Mouse (Mus musculus) layer of hippocampus, adult 18-20 months (tissue): ENCODE results near the gene Galnt10. TPM values are rescaled to one million over a fixed set of nuclear protein-coding genes. Genes with fewer than 3 reads are reported as not detected.
A peak's percentile ranks its signal among the peaks of the same experiment; 100 is the strongest.

ENCODE experiments used
- DNase-seq, 2 experiments: peaks; one replicate each; pipeline ENCODE4 v3.0.0; 2022; ENCODE audit warnings: low spot score in 2 of 2
- long read RNA-seq: library from polyadenylated mRNA; stranded (forward); transcript quantifications from one replicate; pipeline ENCODE4 v2.0.0, GENCODE M21; 2021
- total RNA-seq, 2 experiments: library from RNA; stranded (reverse); gene quantifications; 2 replicates each; pipeline ENCODE4 v1.2.3; 2021

Gene Galnt10
- 1 to 10 TPM; 6.1 to 7.0 TPM for total RNA-seq
- long read RNA-seq, full-length matches to known transcripts, result 8 of 15 reads
- long read RNA-seq, partial matches to known transcripts, result 1 of 15 reads
- long read RNA-seq, other reads (novel, unspliced or antisense), result 6 of 15 reads

DNA sequence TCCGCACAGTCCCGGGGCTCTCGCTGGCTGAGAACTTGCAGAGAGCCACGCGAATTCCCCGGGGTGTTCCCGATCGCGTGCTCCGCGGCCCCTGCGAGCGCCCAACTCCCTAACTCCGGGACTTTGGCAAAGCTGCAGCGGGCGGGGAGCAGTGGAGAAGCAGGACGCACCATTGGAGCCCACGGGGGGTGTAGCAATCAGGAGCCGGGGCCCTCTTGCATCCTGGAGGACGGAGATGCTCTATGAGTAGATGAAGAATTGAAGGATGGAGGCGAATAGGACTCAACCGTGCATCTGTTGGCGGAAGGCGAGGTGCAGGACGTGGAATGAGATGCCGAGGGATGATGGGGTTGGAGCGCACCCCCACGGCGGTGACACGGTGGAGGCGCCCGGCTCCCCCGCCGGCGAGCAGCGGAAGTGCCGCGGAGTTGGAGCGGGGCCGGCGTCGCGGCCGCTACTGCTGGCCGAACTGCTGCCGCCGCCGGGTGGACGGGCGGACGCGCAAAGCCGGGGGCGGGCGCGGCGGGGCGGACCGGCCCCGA lies at the start of gene Galnt10:
Gene Galnt10 (plus strand): TSS at position 425 of the 542 bp plus-strand sequence.
- DNase-seq, result peak; percentile 77 to 85

DNA sequence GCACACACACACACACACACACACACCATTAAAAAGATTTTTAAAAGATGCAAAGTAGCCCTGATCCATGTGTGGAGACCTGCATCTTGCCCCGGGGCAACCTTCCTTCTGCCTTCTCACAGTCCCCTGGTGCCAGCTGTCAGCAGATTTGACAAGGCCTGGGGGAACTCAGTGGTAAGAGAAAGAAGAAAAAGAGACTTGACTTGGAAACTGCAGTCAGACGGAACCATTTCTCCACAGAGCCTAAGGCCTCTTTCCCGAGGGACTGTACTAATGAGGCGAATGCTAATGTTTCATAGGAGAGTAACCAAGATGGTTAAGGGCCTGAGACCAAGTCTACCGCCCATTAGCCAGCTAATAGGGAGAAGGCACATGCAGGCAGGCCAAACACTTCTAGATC lies 49.3 kb upstream of the Galnt10 start:
- no peak for DNase-seq

DNA sequence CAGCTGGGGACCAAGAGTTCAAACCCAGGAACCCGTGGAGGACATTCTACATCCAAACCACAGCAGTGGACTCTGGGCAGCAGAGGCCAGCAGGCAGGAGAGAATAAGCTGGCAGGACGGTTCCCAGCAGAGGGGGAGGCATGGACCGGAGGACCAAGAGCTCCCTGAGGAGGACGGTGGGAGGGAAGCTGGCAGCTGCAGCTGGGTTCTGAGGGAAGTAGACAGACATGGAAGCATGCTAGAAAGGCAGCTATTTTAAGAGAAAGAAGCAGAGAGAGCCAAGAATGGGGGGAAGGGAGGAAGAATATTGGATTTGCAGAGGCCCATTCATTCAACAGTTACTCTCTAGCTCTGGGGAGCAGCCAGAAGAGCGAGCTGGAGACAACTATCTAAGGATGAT lies 47.1 kb upstream of the Galnt10 start:
- peak; percentile 7 to 38 for DNase-seq

DNA sequence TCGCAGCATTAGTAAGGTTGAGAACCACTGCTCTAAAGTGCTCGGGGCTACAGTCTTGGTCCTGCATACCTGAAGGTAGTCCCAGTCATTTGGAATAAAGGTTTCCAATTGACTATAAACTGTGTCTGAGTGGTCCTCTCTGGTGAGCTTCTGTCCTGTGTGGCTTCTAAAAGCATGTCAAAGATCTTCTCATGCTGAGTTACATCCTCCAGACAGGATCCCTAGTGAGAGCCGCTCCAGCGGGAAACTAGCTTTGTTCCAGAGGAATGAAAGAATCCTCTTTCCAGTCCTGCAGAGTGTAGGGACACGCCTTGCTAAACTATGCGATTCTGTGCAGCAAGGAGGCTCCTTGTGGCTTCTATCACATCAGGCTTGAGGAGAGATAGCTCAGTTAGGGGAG lies 45.9 kb upstream of the Galnt10 start:
- no peak for DNase-seq

DNA sequence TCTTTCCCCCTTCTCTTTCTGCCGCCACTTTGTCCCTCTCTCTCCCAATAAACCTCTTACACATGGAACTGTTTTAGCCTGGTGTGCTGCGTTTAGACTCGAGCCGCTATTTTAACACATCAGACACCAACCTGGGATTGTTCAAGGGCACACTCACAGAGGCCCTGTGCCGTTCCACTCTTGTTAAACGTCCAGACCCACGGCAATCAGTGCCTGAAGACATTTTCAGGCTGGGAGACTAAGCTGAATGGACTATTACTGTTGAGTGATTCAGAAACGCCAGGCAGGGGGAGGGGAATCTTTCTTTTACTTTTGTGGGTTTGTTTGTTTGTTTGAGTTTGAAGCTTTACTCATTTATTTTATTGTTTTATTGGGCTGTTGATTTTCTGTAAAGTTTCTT lies 45.1 kb upstream of the Galnt10 start:
- DNase-seq, result no peak

DNA sequence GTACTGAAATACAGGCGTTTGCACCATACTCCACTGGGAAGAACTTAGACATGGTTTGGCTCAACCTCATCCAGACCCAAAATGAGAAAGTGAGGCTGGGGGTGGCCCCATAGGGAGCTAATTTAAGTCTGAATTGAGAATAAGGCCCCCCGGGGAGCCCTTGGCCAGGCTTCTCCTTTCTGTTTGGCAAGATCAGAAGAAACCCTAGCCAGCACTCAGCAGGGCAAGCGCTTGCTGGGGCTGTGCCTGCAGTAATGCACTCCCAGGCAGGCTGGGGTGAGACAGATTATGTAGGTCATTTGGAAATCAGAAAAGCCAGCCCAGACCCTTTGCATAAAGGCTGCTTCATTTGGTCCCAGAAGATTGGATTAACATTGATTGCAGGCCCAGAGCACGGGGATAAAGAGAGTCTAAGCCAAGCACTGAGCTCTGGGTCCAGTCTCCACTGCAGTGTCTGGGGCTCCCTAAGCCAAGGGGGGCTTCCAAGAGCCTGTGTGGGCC lies 44.6 kb upstream of the Galnt10 start:
- peak; percentile 37 to 57 for DNase-seq

DNA sequence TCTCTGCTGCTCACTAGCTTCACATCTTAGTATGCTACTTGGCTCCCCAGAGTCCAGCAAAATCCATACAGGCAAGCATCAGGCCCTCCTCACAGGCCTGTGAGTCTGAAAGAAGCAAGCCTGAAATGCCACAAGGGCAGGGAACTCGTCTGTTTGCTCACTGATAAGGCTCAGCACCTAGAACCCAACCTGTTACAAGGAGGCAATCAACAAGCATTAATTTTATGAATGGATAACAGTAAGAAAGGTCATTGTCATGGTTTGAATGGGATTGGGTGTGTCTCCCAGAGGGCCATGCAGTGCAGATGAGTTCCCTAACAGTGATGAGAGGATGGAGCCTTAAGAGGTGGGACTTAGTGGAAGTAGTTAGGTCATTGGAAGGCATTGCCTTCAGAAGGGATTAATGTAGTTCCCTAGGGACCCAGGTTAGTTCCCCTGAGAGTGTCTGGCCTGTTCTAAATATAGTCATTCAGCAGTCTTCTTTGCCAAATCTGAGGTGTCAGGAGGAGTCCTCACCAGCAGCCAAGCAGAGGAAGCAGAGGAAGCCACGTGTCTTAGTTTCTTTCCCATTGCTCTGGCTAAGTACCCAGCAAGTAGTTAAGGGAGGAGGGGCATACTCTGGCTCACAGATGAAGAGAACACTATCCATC lies 43.3 kb upstream of the Galnt10 start:
- DNase-seq, result no peak

DNA sequence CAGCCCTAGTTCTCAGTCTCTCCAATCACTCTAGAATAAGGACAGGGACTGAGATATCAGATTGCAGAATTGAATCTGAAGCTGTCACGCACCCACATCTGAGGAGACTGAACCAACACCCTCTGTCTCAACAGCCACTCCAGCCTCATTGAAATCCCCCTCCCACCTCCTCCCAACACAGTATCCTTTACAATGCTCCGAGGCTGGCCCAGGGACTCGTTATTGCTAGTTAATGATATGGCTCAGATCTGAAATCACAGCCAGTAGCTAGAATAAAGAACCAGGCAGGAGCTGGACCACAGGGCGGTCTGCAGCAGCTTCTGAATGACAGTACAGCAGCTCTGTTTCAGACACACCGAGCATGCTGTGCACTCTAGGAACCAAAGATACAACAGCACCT lies 40.2 kb upstream of the Galnt10 start:
- no peak for DNase-seq

DNA sequence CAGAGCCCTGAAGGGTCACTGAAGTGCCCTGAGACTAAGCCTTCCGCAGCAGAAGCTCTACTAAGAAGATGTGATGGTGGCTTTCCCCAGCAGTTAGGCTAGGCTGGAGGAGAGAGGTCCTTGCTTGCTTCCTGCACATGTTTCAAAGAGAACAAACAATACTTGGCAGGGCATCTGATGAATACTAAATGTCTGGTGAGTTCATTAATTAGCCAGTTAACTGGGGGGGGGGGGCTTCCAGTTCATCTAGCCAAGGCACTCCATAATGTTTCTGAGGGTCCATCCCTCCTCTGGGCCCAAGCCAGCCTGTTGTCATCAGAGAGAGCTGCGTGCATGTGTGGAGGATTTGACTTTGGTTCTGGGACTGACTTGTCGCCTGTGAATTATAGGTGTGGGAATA lies 39.6 kb upstream of the Galnt10 start:
- no peak for DNase-seq

DNA sequence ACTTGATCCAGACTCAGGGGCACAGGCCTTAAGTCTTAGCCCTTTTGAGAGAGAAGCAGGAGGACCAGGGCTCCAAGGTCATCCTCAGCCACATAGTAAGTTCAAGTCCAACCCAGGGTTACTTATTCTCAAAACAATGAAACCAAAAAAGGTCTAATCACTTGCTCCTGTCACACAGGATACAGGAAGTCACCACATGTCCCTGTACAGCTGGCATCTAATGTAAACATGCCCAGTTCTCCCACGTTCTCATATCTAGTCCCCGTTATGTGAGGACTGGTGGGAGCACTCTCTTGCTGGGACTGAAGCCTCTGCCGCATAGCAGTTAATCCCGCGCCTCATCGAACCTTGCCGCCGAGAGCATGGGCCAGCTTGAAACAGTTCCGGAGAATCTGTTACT lies 30.7 kb upstream of the Galnt10 start:
- DNase-seq, result no peak

DNA sequence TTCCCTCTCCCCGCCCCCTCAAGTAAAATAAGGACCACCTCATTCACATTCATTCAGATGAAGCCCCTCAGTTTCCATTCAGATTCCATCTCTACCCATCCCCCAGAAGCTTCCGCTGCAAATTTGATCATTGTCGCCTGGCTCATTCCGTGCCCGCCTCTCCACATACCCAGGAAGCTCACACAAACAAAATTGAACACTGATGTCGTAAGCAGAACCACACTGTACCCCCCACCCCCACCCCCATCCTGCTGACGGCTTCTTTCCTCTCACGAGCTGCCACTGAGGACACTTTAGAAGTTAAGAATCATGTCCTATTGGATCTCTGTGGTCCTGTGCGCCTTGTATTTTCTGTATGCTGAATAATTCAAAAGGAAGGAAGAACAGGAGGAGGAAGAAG lies 30.0 kb upstream of the Galnt10 start:
- DNase-seq, result no peak

DNA sequence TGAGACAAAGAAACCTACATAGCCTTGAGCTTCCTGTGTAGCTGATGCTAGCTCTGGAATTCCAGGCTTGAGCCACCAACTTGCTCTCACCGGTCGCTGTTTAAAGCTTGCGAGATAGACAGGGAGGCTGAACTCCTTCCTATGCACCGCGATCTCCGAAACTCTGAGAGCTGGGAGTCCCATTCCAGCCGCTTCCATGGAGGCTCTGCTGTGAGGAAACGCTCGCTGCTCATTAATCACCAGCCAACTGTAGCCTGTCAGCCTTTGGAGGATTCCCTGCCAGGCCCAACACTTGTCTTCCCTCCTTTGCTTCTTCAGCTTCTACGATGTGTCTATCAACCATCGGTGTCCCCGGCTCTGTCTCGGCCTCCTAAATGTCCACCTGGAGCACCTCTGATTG lies 29.4 kb upstream of the Galnt10 start:
- no peak for DNase-seq

DNA sequence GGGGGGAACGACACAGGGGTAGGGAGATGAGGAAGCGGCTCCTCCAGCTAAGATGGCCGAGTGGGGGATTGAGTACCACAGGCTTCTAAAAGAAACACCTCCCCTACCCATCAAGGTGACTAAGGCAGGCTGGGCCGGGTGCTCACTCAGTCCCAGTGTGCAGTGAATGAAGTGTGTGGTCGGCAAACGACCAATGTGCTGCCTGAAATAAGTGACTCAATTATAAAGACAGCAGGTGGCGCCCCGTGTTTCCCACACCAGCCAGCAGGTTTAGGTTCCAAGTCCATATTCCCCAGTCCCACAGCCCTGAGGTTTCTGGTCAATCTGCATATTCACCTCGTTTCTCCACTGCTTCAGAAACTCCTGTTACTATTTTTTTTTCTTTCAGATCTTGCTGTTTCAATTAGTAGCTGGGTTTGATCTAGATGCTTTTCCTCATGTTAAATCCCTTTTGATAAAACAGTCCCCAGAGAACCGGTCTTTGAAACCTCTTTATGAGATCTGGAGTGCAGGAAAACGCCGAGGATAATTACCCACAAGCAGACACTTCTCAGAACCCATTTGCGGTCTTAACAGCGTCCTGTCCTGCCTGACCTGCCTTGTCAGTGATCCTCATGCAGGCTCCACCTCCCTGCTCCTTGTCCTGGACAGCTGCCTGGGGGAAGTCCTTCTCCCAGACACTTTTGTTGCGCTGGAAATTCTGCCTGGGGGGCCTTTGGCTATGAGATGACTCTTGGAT lies 27.5 kb upstream of the Galnt10 start:
- DNase-seq, result peak in 1 of 2 experiments; percentile 58

DNA sequence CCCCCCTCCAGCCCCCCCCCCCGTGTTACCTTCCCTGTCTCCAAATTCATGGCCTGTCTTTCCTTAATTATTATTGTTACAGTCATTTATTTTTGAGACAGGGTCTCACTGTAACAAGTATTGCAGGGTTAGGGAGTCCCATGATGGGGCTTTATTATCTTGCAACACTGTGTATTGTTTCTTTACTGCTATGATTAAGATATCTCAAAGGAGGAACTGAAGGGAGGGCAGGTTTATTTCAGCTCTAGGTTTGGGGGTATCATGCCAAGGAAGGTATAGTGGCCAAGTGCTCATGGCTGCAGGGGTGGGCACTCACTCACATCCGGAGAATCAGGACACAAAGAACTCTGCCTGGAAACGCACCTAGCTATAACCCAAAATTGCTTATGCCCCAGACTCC lies 23.8 kb upstream of the Galnt10 start:
- DNase-seq, result no peak

DNA sequence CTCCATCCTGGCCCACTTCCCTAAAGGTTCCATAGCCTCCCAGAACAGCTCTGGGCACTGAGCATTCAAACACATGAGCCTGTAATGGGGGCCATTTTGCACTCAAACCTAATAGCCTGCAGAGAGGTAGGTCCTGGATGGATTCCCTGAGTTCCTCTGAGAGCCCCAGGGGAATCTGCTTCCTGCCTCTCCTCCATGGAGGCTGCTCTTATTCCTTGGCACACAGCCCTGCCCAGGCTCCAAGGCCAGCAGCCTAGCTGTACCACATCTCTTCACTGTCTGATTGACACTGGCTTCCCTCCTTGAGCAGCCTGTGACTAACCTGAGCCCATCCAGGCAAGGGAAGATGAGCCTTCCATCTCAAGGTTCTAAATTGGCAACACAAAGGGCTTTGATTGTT lies 23.4 kb upstream of the Galnt10 start:
- DNase-seq, result no peak

DNA sequence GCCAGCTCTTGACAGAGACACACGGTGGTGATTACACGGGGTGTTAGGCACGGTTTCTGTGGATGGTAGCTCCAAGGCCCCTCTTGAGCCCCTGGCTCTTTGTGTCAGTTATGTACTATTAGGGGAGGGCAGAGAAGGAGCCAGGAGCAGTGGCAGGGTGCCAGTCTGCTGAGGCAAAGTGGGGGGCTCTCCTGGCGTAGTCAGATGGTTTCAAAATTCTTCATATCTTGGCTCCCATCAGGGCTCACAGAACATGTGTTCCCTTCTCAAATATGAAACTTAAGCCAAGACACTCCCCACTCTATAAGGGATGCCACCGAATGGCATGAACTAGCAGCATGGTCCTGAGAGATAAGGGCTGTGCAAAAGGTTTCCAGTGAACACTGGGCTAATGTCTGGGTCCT lies 20.8 kb upstream of the Galnt10 start:
- DNase-seq, result peak in 1 of 2 experiments; percentile 17

DNA sequence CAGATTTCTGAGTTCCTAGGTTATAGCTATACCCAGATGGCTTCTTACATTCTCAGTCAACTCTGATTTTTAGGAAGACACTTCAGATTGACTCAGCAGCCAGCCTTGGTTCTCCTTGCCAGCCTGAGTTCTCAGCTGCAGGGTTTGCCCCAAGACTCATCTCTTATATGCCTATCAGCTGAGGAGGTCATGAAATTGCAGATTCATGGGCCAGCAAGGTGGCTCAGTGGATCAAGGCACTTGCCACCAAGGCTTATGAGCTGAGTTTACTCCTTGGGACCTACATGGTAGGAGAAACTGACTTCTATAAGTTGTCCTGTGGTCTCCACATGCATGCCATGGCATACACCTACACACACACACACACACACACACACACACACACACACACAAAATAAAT lies 19.8 kb upstream of the Galnt10 start:
- no peak for DNase-seq

DNA sequence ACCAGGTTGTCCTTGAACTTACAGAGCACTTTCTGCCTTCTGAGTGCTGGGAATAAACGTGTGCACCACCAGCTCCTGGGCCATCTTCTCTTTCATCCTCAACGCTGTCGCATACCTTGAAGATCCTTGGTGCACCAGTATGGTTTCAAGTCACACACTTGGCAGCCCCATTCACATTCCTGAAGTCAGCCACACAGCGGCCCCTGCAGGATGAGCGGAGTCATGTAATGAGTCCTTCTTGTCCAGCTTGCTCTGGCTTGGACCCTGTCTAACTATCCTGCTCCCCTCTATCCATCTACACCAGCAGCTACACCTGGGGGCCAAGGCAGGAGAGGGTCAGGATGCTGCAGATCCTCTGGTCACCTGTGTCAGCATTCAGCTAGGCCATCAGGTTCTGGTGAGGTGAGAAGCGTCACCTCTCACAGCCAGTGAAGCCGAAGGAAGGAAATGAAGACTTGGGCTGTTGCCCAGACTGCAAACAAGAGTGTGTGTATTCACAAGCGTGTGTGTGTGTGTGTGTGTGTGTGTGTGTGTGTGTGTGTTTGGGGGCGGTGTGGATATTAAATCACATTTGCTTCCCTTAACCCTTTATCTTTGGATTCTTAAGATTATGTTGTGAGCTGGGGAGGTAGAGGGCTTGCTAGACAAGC lies 18.0 kb upstream of the Galnt10 start:
- no peak for DNase-seq

DNA sequence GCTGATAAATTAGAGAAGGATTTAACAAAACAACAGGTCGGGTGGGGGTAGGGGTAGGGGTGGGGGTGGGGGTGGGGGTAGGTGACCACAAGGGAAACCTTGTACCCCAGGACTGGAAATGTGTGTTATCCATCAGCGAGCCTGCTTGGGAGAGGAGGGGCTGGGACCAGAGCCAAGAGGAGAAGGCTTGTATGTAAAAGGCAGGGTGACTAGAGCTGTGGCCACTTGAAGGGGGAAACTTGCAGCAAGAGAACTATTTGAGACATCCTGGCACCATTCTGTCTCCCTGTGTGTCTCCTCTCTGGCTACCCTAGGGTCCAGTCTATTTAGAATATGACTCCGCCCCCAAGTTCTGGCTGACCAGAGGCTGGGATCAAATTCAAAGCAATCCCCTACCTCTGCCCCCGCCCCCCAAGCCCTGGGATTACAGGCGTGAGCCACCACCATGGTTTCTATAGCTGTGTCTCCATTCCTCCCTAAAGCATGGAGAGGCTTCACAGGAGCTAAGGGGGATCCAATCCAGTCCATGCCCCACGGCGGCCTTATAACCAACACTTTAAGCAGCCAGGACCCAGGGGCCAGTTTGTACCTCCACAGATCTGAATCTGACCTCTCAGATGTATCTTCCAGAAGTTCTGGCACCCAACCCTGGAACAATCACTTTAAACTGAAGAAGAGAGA lies 13.3 kb upstream of the Galnt10 start:
- no peak for DNase-seq

DNA sequence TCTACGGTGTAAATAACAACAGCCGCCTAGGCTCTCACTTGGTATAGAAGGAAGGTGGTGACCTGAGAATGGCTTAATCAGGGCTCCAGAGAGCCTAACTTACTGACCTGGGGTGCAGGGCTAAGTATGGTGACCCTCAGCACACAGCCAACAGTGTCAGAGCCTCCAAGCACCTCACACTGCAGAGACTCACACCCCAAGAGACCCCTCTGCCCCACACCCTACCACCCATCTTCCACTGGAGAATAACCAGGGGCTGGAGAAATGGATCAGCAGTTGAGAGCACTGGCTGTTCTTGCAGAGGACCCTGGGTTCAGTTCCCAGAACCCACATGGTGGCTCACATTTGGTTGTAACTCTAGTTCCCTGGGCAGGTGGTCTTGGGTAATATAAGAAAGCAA lies 12.2 kb upstream of the Galnt10 start:
- no peak for DNase-seq

DNA sequence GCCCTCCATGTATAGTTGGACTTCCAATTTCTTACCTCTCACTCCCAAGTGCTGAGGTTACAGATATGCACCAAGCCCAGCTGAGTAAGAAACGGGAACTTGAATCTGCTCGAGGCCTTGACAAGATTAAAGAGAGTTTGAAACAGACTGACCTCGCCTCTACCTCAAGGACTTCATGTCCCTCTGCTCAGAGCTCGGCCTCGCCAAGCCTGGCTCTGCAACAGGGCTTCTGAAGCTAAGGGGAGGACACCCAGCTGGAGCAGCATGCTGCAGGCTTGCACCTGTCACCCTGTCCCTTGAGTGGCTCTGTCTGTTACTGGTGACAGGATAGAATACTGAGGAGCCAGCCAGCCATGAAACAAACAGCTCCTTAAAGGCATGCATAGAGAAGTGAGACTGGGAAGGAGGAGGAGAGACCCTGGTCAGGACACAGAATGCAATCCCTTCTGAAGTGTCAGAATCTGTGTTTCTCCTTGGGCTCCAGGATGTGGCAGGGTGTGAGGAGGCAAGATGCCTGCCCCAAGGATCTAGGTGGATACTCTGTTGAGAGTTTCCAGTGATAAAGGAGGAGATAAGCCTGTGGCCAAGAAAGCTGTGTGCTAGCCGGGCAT lies 11.2 kb upstream of the Galnt10 start:
- DNase-seq, result no peak
